Mouse (Mus musculus): ENCODE measurements around the gene Ostm1.

DNA sequence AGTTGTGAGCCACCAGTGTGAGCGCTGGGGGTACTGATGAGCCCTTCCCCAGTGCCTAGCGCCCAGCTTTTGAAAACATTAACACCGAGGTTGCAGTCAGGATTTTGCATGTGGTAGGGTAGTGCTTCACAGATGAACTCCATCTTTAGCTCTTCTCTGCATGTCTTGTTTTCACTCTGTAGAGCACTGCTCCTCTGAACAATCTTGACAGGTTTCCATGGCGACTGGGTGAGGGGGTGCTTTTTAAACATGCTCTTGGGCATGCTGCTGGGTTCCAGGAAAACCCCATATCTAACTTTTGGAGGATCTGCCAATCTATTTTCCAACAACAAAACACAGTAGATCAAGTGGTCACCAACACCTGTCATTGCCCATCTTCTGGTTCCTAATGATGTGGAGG lies 23.1 kb downstream of the Ostm1 start:
- no peak for TF ChIP-seq CTCF (IDR thresholded peaks at IDR 0.05; ENCODE audit: low read depth)
- TF ChIP-seq EP300 (IDR thresholded peaks at IDR 0.05; ENCODE audit: low read depth): no peak
